ENCODE assay signal across 8 mouse cellular contexts in genomic region chr16:59639102-59639691, GRCm38 (mm10). TPM values are rescaled to one million over a fixed set of nuclear protein-coding genes. Genes with fewer than 3 reads are reported as not detected.
A peak's percentile ranks its signal among the peaks of the same experiment; 100 is the strongest.
DNase-seq lines count a peak whose midpoint lies in the region; ATAC-seq and TF ChIP-seq lines count a peak whose summit lies in the region.

Arl6 (minus strand) TSS chr16:59639391.

- no peaks in the 10 kb centered on the region for H3K9me3 ChIP-seq in forebrain, postnatal 0 days (ENCODE audit: low read length)
- H3K9me3 ChIP-seq in neural tube, embryonic 14.5 days (ENCODE audit: control insufficient read depth, low read length) = no peaks in the 10 kb centered on the region

- peak within 1 kb of the TSS; percentile 62 for H3K4me3 ChIP-seq in forebrain, postnatal 0 days (ENCODE audit: low read depth, low read length)
- H3K4me3 ChIP-seq in neural tube, embryonic 14.5 days (ENCODE audit: low read depth, low read length) = peak within 1 kb of the TSS; percentile 65
- H3K4me3 ChIP-seq in testis, adult 2 months (ENCODE audit: control insufficient read depth, low read depth, low read length) = peak within 1 kb of the TSS; percentile 99

- H3K27me3 ChIP-seq in forebrain, postnatal 0 days (ENCODE audit: insufficient read depth, low read length) = no peaks in the 10 kb centered on the region
- no peaks in the 10 kb centered on the region for H3K27me3 ChIP-seq in neural tube, embryonic 14.5 days (ENCODE audit: control insufficient read depth, insufficient read depth, low read length)
- no peaks in the 10 kb centered on the region for H3K27me3 ChIP-seq in testis, adult 2 months (ENCODE audit: control insufficient read depth, insufficient read depth, low read length)

- 0 out of 2 replicates have a peak, but pooled peaks cover 2% of the 10 kb centered on the region for H3K4me1 ChIP-seq in forebrain, postnatal 0 days (ENCODE audit: insufficient read depth)
- 0 out of 2 replicates have a peak, but pooled peaks cover 5% of the 10 kb centered on the region for H3K4me1 ChIP-seq in neural tube, embryonic 14.5 days (ENCODE audit: control insufficient read depth, insufficient read depth, low read length)
- 0 out of 2 replicates have a peak, but pooled peaks cover 2% of the 10 kb centered on the region for H3K4me1 ChIP-seq in testis, adult 2 months (ENCODE audit: control insufficient read depth, insufficient read depth, low read length)

- intact Hi-C loops in heart, postnatal 36 days (cut with DNase I) = loop anchor here (5.0 kb wide), 1 partner anchor 167 kb away; the partner anchor contains the start of gene Riox2

- peak within 1 kb of the TSS; percentile 72 for H3K4me2 ChIP-seq in forebrain, postnatal 0 days (ENCODE audit: low read depth)
- peak within 1 kb of the TSS; percentile 67 for H3K4me2 ChIP-seq in neural tube, embryonic 14.5 days (ENCODE audit: low read depth, low read length)

- peak; percentile 94 for DNase-seq in MN1 (ENCODE audit: low spot score)
- peak; percentile 94 for DNase-seq in cerebellum, adult 8-10 months
- peak; percentile 98 for DNase-seq in forebrain, postnatal 0 days
- peak; percentile 94 to 97 for DNase-seq in heart, postnatal 36 days
- DNase-seq in layer of hippocampus, adult 18-20 months (ENCODE audit: low spot score in 2 of 2) = peak; percentile 93 to 97
- peak; percentile 91 to 93 for DNase-seq in lung, adult 18-20 months

- H3K9ac ChIP-seq in forebrain, postnatal 0 days = peak within 1 kb of the TSS; percentile 70
- peak within 1 kb of the TSS; percentile 72 for H3K9ac ChIP-seq in neural tube, embryonic 14.5 days (replicated peaks; ENCODE audit: low read depth, low read length)

- TF ChIP-seq CTCF in forebrain, postnatal 0 days (IDR thresholded peaks at IDR 0.05; ENCODE audit: low read depth) = no peak
- 0 out of 2 replicates have a peak, but pooled peaks have one; percentile 5 for TF ChIP-seq CTCF in testis, adult 2 months (IDR thresholded peaks at IDR 0.05; ENCODE audit: control insufficient read depth, insufficient read depth, insufficient replicate concordance, low read depth, low read length)

- peak within 1 kb of the TSS; percentile 98 for H3K27ac ChIP-seq in forebrain, postnatal 0 days (ENCODE audit: low read depth, low read length)
- peak within 1 kb of the TSS; percentile 97 for H3K27ac ChIP-seq in neural tube, embryonic 14.5 days (ENCODE audit: low read depth, low read length)
- H3K27ac ChIP-seq in testis, adult 2 months (ENCODE audit: control insufficient read depth, insufficient read depth, low read depth, low read length) = peak within 1 kb of the TSS; percentile 95

- peak; percentile 71 for TF ChIP-seq POLR2A in testis, adult 2 months (IDR thresholded peaks at IDR 0.05; ENCODE audit: control insufficient read depth, low read depth, low read length)

- 1% methylated on average over 46 of the region's 46 CpGs for WGBS in forebrain, postnatal 0 days
- WGBS in neural tube, embryonic 14.5 days = under 1% methylated on average over 46 of the region's 46 CpGs

- ATAC-seq in forebrain, postnatal 0 days = peak; percentile 97
- peak; percentile 99 for ATAC-seq in neural tube, embryonic 14.5 days (ENCODE audit: low read depth)

- H3K36me3 ChIP-seq in forebrain, postnatal 0 days (ENCODE audit: insufficient read depth) = no peaks in the 10 kb centered on the region
- H3K36me3 ChIP-seq in neural tube, embryonic 14.5 days (ENCODE audit: control insufficient read depth, insufficient read depth, low read length) = no peaks in the 10 kb centered on the region
- no peaks in the 10 kb centered on the region for H3K36me3 ChIP-seq in testis, adult 2 months (ENCODE audit: control insufficient read depth, insufficient read depth, low read length)

RNA-seq across cellular contexts. Expression of gene Arl6, which starts in this region (rescaled TPM):
- total RNA-seq in forebrain, postnatal 0 days (2014; rRNA removed) = 37.3 and 47.7 TPM in 2 replicates
- 64.6 and 65.3 TPM in 2 replicates for polyA plus RNA-seq in forebrain, postnatal 0 days (2015; fragmentation: Nextera tagmentation; extraction: Ambion mirVana)
- 1 to 10 TPM; 5.5 to 5.8 TPM for total RNA-seq in heart, postnatal 36 days (2021)
- 10 to 100 TPM; 29.9 to 32.1 TPM for total RNA-seq in layer of hippocampus, adult 18-20 months (2021)
- 47.0 and 50.5 TPM in 2 replicates for polyA plus RNA-seq in neural tube, embryonic 14.5 days (2014; fragmentation: Nextera tagmentation; extraction: Ambion mirVana)
- 12.8 and 15.6 TPM in 2 replicates for polyA plus RNA-seq in testis, adult 2 months (2012; rRNA removed)

Comparison
In these comparisons a context has a peak if more than half of its experiments do, and no peak if none do; other contexts are left out.
1. Peak in every context shown above with its lines: DNase-seq, ATAC-seq, H3K4me3 ChIP-seq and H3K27ac ChIP-seq.